Mouse (Mus musculus) liver (tissue): ENCODE data around the gene Acpp.

Source experiments
- DNase-seq: peaks from one replicate; pipeline ENCODE4 v3.0.0-alpha.2; 2020; ENCODE audit warnings: mixed read lengths

Gene Acpp

DNA sequence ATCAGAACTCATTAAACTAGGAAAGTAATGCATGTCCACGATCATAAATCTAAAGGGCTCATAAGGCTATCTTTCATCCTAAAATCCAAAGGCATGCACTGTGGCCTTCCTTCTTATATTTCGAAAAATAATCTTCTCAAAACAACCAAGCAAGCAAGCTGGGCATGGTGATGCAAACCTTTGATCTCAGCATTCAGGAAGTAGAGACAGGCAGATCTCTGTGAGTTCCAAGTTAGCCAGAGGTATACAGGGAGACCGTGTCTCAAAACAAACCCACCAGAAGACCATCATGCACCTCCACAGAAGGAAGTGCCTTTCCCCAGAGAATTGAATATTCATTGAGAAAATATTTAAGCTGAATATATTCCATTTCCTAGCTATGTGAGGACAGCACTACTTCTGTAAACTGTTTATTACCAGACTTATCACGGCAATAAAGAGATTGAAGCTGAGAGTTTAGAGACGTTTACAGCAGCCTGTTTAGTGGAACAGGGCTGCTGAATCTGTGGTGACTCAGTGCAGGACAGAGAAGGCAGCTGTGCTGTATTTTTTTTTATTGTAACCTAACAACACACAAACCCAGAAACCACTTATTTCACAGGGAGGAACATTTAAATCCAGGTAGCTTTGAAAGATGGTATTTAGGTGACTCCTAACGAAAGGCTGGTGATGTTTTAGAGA, 90.1 kb downstream of the Acpp start:
- DNase-seq, result no peak

DNA sequence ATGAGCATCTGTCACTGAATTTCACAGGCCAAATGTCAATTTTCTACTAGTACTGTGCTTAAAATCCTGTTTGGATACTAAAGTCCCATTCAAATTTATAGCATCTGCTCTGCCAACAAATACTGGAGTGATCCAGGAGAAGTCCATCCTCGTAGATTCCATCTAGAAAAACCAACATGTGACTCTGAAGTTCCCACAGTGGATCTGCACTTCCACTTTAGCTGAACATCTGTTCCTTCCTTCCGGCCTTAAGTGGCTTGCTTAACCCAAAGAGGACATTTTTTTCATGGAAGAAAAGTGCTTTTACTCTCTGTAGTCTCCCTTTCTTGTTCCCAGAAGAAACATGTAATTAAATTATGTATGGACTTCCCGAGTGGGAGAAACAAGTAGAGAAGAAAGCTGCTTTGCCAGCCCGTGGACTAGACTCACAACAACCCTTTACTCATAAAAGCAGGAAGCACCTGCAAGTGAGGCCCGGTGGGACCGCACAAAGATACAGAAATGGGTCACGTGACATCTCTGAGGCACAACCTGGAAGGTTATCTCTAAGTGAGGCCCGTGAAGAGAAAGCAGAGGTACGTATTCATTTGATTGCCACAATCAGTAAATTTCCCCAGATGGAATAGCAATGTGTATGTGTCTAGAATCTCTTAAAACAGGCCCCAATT, 93.6 kb downstream of the Acpp start:
- no peak for DNase-seq

DNA sequence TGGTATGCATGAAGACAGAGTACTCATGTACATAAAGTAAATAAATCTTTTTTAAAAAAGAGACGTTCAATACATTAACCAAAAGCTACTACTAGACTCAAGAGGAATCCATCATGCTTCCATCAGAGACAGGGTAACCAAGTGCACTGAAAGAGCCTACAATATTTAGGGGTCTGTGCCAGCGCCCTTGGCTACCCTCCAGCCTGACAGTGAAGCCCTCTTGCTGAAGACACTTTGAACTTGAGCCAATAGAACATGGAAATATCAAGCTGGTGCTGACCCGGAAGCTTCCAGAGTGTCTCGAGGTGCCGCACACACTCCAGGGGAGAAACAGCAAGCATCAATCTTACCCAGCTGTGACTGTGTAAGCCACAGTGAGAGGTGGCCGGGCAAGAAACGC, 97.4 kb downstream of the Acpp start:
- no peak for DNase-seq

DNA sequence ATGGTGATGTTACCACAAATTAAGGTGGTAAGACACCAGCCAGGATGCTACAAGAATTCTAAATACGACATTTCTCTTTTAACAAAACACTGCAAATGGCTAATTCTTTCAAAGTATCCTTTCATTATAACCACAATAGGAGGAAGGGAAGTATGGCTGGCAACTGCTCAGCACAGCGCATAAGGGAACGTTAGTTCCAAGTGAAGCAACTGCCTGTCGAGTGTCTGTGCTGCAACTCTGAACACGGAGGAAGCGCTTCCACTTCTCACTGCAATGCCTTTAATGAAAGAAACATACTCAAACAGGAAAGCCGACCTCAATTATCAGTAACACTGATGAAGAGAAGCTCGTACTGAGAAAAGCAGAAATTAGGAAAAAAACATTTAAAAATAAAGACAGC, 98.5 kb downstream of the Acpp start:
- DNase-seq, result no peak
